Mouse (Mus musculus): ENCODE data around the gene Unc5a. TPM values are rescaled to one million over a fixed set of nuclear protein-coding genes. Genes with fewer than 3 reads are reported as not detected.

Unc5a gene
- polyA plus RNA-seq, 1 experiment from 2014 or later, result 15.3 TPM

DNA sequence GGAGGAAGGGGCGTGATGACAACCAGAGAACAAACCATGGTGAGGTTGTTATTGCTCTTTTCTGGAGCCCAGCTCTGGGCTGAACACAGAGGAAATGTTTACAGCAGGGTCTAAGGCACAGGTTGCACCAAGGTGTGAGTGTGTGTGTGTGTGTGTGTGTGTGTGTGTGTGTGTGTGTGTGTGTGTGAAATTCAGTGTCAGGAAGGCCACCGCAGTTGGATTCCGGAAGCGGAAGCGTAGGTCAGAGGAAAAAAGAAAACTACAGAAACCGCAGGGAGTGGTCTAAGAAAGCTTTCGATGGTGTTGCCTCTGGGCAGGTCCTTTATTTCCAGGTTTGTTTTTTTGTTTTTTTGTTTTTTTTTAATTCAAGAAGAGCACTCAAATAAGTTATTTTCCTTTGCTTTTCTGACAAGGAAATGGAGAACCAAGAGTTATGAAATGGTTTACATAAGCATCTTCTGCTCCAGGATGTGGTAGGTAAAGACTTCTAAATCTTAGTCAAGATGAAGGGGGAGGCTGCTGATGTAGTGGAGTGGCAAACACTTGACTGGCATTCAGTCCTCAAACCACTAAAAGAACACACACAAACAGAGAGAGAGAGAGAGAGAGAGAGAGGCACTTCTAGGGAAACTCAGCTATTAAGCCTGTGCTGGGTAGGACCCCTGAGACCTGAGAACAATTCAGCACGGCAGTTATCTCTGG is 68.8 kb downstream of the Unc5a start:
- no peak for ATAC-seq (ENCODE audit: low FRiP score)
- WGBS, result 79% methylated on average over 8 of the region's 8 CpGs
- no peak overlapping the region for H3K4me2 ChIP-seq (replicated peaks)

DNA sequence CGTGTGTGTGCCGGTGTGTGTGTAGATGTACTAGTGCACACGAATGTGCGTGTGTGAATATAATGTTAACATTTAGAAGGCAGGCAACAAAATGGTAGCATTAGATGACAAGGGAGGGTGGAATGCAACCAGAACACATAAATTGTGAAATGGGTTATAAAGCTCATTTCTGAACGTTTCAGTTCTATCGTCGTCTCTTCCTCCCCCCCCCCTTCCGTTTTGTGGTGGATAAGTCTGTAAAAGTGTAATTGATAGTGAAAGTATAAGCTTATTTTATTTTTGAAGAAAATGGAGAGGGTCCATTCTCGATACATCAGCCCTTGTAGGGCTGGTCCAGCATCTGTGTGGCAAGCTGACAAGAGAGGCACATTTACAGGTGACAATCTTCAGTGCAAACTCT is 69.5 kb downstream of the Unc5a start:
- WGBS, result 91% methylated on average over 9 of the region's 9 CpGs
- Histone ChIP-seq H3K36me3 (replicated peaks; ENCODE audit: control insufficient read depth, insufficient read depth) (no peaks in the 10 kb centered on the region), H3K4me2 (replicated peaks) (no peak overlapping the region), H3K4me1 (replicated peaks; ENCODE audit: control insufficient read depth, insufficient read depth, low read length) (no peaks in the 10 kb centered on the region), H3K9ac (no peak overlapping the region), H3K9me3 (ENCODE audit: control insufficient read depth, low read length) (no peaks in the 10 kb centered on the region), H3K27ac (no peak overlapping the region), H3K27me3 (ENCODE audit: control insufficient read depth, insufficient read depth, low read length) (0 out of 2 replicates have a peak, but pooled peaks cover 3% of the 10 kb centered on the region), H3K4me3 (replicated peaks; ENCODE audit: low read length) (no peak overlapping the region)
- ATAC-seq (ENCODE audit: low FRiP score) (no peak), DNase-seq (ENCODE audit: low spot score) (no peak)

More for the DNA sequence above, 68.8 kb downstream of the Unc5a start:
- Histone ChIP-seq H3K4me1 (replicated peaks; ENCODE audit: control insufficient read depth, insufficient read depth, low read length) (no peaks in the 10 kb centered on the region), H3K9ac (no peak overlapping the region), H3K9me3 (ENCODE audit: control insufficient read depth, low read length) (no peaks in the 10 kb centered on the region), H3K4me3 (replicated peaks; ENCODE audit: low read length) (no peak overlapping the region), H3K27me3 (ENCODE audit: control insufficient read depth, insufficient read depth, low read length) (peaks cover 9% of the 10 kb centered on the region; the same call in 1 of the 2 replicates), H3K27ac (no peak overlapping the region), H3K36me3 (replicated peaks; ENCODE audit: control insufficient read depth, insufficient read depth) (no peaks in the 10 kb centered on the region)
- DNase-seq (ENCODE audit: low spot score), result no peak

DNA sequence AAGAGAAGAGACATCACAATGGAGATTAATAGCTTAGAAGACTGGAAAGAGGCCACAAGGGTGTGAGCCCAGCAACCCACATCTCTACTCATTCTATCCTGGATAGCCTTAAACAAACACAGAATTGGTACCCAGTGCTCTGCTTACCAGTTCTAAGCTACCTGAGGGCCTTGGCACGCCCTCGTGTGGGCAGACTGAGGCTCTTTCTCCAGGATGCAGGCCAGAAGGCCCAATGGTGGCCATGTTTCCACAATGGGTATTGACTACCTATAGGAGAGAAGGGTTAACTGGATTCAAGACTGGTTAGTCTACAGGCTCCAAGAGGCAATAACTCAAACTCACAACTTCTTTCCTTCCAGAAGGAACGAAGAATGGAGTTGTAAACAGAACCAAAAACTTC is 70.0 kb downstream of the Unc5a start:
- ATAC-seq (ENCODE audit: low FRiP score) (no peak), DNase-seq (ENCODE audit: low spot score) (no peak)
- no peak overlapping the region for H3K4me2 ChIP-seq (replicated peaks)
- no peak overlapping the region for H3K9ac ChIP-seq
- no peak overlapping the region for H3K27ac ChIP-seq
- H3K27me3 ChIP-seq (ENCODE audit: control insufficient read depth, insufficient read depth, low read length), result no peaks in the 10 kb centered on the region
- WGBS, result 55% methylated on average over 3 of the region's 3 CpGs
- no peak overlapping the region for H3K4me3 ChIP-seq (replicated peaks; ENCODE audit: low read length)
- no peaks in the 10 kb centered on the region for H3K36me3 ChIP-seq (replicated peaks; ENCODE audit: control insufficient read depth, insufficient read depth)
- H3K9me3 ChIP-seq (ENCODE audit: control insufficient read depth, low read length), result no peaks in the 10 kb centered on the region
- no peaks in the 10 kb centered on the region for H3K4me1 ChIP-seq (replicated peaks; ENCODE audit: control insufficient read depth, insufficient read depth, low read length)

DNA sequence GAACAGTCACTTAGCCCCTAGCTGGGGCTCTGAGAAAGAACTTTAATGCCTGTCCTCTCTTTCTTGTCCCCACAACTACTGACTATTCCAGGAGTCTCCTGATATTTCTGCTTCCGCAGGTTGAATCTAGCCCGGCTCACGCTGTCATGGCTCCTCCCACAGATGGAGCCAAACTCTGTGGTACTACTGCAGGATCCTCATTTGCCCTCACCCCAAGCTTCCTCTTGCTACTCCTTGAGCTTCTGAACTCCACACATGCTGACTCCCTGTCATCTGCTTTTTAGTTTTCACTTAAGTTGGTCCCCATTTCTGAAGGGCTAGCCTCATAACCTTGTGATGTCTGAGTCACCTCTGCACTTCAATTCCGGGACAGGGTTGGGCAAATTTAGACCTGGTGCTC is 70.8 kb downstream of the Unc5a start:
- 96% methylated on average over 4 of the region's 4 CpGs for WGBS
- H3K27ac ChIP-seq, result no peak overlapping the region
- H3K36me3 ChIP-seq (replicated peaks; ENCODE audit: control insufficient read depth, insufficient read depth), result no peaks in the 10 kb centered on the region
- no peaks in the 10 kb centered on the region for H3K4me1 ChIP-seq (replicated peaks; ENCODE audit: control insufficient read depth, insufficient read depth, low read length)
- H3K9ac ChIP-seq, result no peak overlapping the region
- no peaks in the 10 kb centered on the region for H3K27me3 ChIP-seq (ENCODE audit: control insufficient read depth, insufficient read depth, low read length)
- no peak overlapping the region for H3K4me3 ChIP-seq (replicated peaks; ENCODE audit: low read length)
- no peaks in the 10 kb centered on the region for H3K9me3 ChIP-seq (ENCODE audit: control insufficient read depth, low read length)
- no peak for DNase-seq (ENCODE audit: low spot score)
- no peak for ATAC-seq (ENCODE audit: low FRiP score)
- no peak overlapping the region for H3K4me2 ChIP-seq (replicated peaks)

DNA sequence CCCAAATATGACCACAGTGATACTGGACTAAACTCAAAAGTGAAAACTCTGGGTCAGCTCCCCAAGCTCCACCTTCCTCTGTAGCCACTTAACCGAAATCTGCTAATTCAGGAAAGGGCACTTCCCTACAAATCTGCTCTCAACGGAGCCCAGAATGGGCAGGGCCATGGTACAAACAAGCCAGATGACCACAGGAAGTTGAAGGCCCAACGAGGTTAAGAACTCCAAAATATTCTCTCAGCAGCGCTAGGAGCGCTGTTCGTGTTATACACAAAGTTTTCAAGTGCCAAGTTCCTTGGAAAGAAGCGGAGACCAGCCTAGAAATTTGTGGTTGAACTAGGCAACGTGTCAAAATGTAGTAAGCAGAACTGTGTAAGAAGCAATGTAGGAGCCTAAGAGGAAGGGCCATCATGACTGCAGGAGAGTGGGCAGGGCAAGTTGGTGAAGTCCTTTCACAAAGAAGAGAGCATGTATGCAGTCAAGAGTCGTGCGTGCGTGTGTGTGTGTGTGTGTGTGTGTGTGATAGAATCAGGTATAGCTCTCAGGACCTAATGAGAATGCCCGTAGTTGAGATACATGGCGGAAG is 72.1 kb downstream of the Unc5a start, which contains the start of gene Hk3:
TSS of gene Hk3 (minus strand) at position 192 of the 586 bp plus-strand sequence.
- H3K9ac ChIP-seq, result no peak within 1 kb of the TSS
- H3K36me3 ChIP-seq (replicated peaks; ENCODE audit: control insufficient read depth, insufficient read depth), result no peaks in the 10 kb centered on the region; the same call in 1 of the 2 replicates
- no peaks in the 10 kb centered on the region for H3K27me3 ChIP-seq (ENCODE audit: control insufficient read depth, insufficient read depth, low read length)
- no peak for DNase-seq (ENCODE audit: low spot score)
- no peak within 1 kb of the TSS for H3K4me3 ChIP-seq (replicated peaks; ENCODE audit: low read length)
- H3K9me3 ChIP-seq (ENCODE audit: control insufficient read depth, low read length), result no peaks in the 10 kb centered on the region
- WGBS, result 92% methylated on average over 13 of the region's 13 CpGs
- ATAC-seq (ENCODE audit: low FRiP score), result no peak
- no peak within 1 kb of the TSS for H3K27ac ChIP-seq
- H3K4me2 ChIP-seq (replicated peaks), result no peak within 1 kb of the TSS
- no peaks in the 10 kb centered on the region for H3K4me1 ChIP-seq (replicated peaks; ENCODE audit: control insufficient read depth, insufficient read depth, low read length)

DNA sequence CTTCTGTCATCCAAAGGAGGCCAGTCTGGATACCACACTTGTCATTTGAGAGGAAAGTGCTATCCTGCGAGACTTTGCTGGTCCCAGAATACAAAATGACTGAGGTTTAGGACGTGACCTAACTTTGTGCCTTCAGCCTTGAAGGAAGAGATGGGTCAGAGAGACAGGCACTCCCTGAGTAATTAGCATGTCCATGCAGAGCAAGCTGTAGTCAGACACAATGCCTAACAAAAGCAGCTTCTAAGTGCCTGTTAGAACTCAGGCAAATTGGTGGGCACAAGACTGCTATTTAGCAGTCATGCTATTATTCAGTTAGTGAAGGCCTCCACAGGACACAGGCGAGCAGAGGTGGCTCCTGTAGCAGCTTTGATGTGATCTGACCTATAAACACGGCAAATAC is 73.0 kb downstream of the Unc5a start:
- WGBS, result 30% methylated on average over 4 of the region's 4 CpGs
- ATAC-seq (ENCODE audit: low FRiP score), result no peak

DNA sequence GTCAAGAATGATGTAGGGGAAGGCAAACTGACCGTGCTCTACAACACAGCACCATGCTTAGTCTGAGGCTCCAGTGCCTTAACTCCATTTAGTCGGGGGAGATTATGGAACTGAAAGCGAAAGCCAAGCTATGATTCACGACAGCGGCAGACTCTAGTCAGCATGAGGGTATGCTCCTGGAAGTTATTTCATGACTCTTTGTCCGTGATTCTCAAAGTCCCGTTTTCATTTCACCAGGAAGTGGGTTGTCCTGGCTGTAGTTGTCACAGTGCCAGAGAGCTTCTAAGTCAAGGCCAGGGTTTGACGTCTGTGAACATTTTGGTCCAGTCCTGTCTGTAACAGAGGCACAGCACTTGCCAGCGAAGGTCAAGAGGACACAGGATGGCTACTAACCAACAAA is 73.5 kb downstream of the Unc5a start:
- Histone ChIP-seq H3K9ac (no peak overlapping the region), H3K4me1 (replicated peaks; ENCODE audit: control insufficient read depth, insufficient read depth, low read length) (no peaks in the 10 kb centered on the region), H3K27ac (no peak overlapping the region), H3K4me2 (replicated peaks) (no peak overlapping the region), H3K27me3 (ENCODE audit: control insufficient read depth, insufficient read depth, low read length) (no peaks in the 10 kb centered on the region), H3K9me3 (ENCODE audit: control insufficient read depth, low read length) (no peaks in the 10 kb centered on the region), H3K36me3 (replicated peaks; ENCODE audit: control insufficient read depth, insufficient read depth) (peaks cover 2% of the 10 kb centered on the region; the same call in 1 of the 2 replicates), H3K4me3 (replicated peaks; ENCODE audit: low read length) (no peak overlapping the region)
- WGBS, result 78% methylated on average over 9 of the region's 9 CpGs
- ATAC-seq (ENCODE audit: low FRiP score) (no peak), DNase-seq (ENCODE audit: low spot score) (no peak)

More for the DNA sequence above, 73.0 kb downstream of the Unc5a start:
- Histone ChIP-seq H3K36me3 (replicated peaks; ENCODE audit: control insufficient read depth, insufficient read depth) (no peaks in the 10 kb centered on the region; the same call in 1 of the 2 replicates), H3K4me2 (replicated peaks) (no peak overlapping the region), H3K27me3 (ENCODE audit: control insufficient read depth, insufficient read depth, low read length) (no peaks in the 10 kb centered on the region), H3K9ac (no peak overlapping the region), H3K4me3 (replicated peaks; ENCODE audit: low read length) (no peak overlapping the region), H3K27ac (no peak overlapping the region), H3K4me1 (replicated peaks; ENCODE audit: control insufficient read depth, insufficient read depth, low read length) (no peaks in the 10 kb centered on the region), H3K9me3 (ENCODE audit: control insufficient read depth, low read length) (no peaks in the 10 kb centered on the region)
- DNase-seq (ENCODE audit: low spot score), result no peak

DNA sequence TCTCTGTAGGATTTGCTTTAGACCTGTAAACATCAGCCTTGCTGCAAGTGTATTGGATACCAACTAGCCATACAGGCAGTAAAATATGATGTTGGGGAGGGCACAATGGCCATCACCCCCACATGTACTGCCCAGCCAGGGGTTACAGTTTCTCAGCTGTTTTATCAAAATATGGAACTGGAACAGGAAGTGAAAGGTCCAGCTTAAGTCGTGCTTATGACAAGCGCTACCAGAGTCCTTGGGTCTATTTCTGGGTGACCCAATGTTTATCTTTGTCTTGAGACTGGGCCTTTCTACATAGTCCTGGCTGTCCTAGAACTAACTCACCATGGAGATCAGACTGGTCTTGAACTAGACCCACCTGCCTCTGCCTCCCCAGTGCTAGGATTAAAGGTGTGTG is 75.0 kb downstream of the Unc5a start:
- Histone ChIP-seq H3K27me3 (ENCODE audit: control insufficient read depth, insufficient read depth, low read length) (no peaks in the 10 kb centered on the region), H3K36me3 (replicated peaks; ENCODE audit: control insufficient read depth, insufficient read depth) (peaks cover 11% of the 10 kb centered on the region; the same call in 1 of the 2 replicates), H3K4me2 (replicated peaks) (no peak overlapping the region), H3K9me3 (ENCODE audit: control insufficient read depth, low read length) (no peaks in the 10 kb centered on the region), H3K4me1 (replicated peaks; ENCODE audit: control insufficient read depth, insufficient read depth, low read length) (no peaks in the 10 kb centered on the region), H3K9ac (no peak overlapping the region), H3K4me3 (replicated peaks; ENCODE audit: low read length) (no peak overlapping the region), H3K27ac (no peak overlapping the region)
- DNase-seq (ENCODE audit: low spot score) (no peak), ATAC-seq (ENCODE audit: low FRiP score) (no peak)
- WGBS, result 95% methylated on average over 2 of the region's 2 CpGs

DNA sequence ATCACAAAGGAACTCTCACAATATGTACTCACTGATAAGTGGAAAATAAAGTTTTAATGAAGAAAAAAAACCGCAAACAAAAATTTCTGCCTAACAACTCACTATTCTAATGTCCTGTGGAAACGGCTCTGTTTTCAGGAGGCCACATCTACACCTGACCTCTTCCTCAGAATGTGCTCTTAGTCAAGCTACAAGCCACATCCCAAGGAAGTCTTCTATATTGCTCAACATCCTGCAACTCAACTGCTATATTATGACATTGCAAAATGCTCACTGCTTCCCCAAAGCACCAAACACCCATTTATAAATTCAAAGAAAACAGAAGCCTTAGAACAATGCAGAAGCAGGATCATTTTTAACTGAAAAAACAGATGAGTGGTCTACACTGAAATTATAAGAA is 90.8 kb downstream of the Unc5a start:
- no peak for DNase-seq (ENCODE audit: low spot score)
- Histone ChIP-seq H3K27me3 (ENCODE audit: control insufficient read depth, insufficient read depth, low read length) (no peaks in the 10 kb centered on the region), H3K36me3 (replicated peaks; ENCODE audit: control insufficient read depth, insufficient read depth) (peaks cover 13% of the 10 kb centered on the region), H3K9ac (no peak overlapping the region), H3K4me2 (replicated peaks) (no peak overlapping the region), H3K4me1 (replicated peaks; ENCODE audit: control insufficient read depth, insufficient read depth, low read length) (no peaks in the 10 kb centered on the region), H3K9me3 (ENCODE audit: control insufficient read depth, low read length) (no peaks in the 10 kb centered on the region), H3K4me3 (replicated peaks; ENCODE audit: low read length) (no peak overlapping the region), H3K27ac (no peak overlapping the region)
- WGBS, result 92% methylated on average over 2 of the region's 2 CpGs
- ATAC-seq (ENCODE audit: low FRiP score), result no peak
